Mouse (Mus musculus): ENCODE results near the gene Dclk1. TPM values are rescaled to one million over a fixed set of nuclear protein-coding genes. Genes with fewer than 3 reads are reported as not detected.

Gene Dclk1
- polyA plus RNA-seq, 1 experiment from 2014 or later: 30.2 TPM

DNA sequence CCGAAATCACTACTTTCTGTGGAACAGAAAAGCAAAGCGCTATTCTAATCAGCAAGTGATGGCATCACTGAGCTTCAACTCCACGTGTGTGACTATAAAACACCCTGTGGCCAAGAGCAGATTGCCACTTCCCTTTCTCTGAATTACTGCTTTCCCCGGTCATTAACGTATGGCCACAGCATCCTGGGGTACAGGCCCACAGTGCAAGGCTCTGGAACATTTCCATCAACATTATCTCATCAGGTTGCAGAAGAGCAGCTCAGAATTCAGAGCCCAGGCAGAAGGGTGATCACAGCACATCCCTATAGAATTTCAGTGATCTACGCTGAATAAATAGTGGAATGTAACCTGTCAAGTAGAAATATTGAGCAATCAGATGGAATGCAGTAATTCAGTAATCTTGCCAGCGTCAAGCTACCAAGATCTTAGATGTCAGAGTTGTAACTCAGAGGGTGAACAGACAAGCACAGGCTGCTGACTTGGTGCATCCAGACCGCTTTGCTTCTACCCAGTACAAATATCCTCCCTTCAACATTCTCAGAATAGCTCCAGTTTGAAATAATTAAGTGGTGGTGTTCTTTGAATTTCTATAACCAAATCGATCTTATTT is 293.5 kb downstream of the Dclk1 start:
- H3K4me1 ChIP-seq: peaks cover 94% of the 10 kb centered on the region
- no peaks in the 10 kb centered on the region for H3K27me3 ChIP-seq (ENCODE audit: low read depth, poor library complexity, severe bottlenecking)
- DNase-seq (ENCODE audit: low spot score): no peak
- 67% methylated on average over 9 of the region's 9 CpGs for WGBS
- H3K4me3 ChIP-seq: no peak overlapping the region
- no peaks in the 10 kb centered on the region for H3K36me3 ChIP-seq
- peak overlapping the region; percentile 67 for H3K27ac ChIP-seq
- no peaks in the 10 kb centered on the region for H3K9me3 ChIP-seq (replicated peaks)

DNA sequence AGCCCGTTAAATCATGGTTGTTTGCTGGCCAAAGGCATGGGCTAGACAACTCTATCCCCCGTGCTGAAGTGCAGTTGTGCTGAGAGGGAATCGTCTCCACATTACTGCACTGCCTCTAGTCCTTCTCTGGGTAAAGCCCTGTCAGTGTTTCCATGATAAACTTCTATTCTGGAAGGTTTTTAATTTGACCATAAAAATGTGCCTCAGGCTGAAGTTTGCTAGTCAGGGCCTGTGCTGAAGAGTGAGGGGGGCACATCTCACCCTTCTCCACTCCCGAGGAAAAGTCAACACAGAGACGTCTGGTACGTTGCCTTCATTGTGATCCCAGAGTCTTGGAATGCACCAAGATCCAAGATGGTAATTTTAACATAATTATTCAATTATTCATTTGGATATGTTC is 294.7 kb downstream of the Dclk1 start:
- H3K36me3 ChIP-seq: no peaks in the 10 kb centered on the region
- H3K4me1 ChIP-seq: peaks cover 86% of the 10 kb centered on the region
- WGBS: 35% methylated on average over 6 of the region's 6 CpGs
- H3K9me3 ChIP-seq (replicated peaks): no peaks in the 10 kb centered on the region
- H3K27ac ChIP-seq: peak overlapping the region; percentile 67
- no peaks in the 10 kb centered on the region for H3K27me3 ChIP-seq (ENCODE audit: low read depth, poor library complexity, severe bottlenecking)
- H3K4me3 ChIP-seq: no peak overlapping the region
- peak; percentile 34 for DNase-seq (ENCODE audit: low spot score)

DNA sequence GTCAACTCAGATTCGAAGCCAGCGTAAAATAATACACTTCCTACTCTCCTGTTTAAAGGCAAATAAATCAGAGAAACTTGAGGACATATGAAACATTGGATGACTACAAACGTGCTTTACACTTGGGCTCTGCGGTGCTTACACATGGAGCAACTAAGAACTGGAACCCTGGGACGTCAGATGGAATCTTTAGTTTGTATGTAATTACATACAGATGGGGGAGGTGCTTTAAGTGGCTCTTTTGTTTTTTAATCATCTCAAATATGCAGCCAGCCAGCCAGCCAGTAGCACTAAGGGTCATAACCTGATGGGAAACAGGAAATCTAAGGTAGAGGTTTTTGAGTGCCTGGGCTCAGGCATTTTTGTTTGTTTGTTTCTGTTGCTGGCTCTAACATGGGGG is 295.6 kb downstream of the Dclk1 start:
- H3K4me1 ChIP-seq: peaks cover 86% of the 10 kb centered on the region
- H3K4me3 ChIP-seq: peak overlapping the region; percentile 6; the same call in 1 of the 2 replicates
- 39% methylated on average over 5 of the region's 5 CpGs for WGBS
- H3K36me3 ChIP-seq: no peaks in the 10 kb centered on the region
- no peaks in the 10 kb centered on the region for H3K9me3 ChIP-seq (replicated peaks)
- peak overlapping the region; percentile 67 for H3K27ac ChIP-seq
- peak; percentile 37 for DNase-seq (ENCODE audit: low spot score)
- no peaks in the 10 kb centered on the region for H3K27me3 ChIP-seq (ENCODE audit: low read depth, poor library complexity, severe bottlenecking)

DNA sequence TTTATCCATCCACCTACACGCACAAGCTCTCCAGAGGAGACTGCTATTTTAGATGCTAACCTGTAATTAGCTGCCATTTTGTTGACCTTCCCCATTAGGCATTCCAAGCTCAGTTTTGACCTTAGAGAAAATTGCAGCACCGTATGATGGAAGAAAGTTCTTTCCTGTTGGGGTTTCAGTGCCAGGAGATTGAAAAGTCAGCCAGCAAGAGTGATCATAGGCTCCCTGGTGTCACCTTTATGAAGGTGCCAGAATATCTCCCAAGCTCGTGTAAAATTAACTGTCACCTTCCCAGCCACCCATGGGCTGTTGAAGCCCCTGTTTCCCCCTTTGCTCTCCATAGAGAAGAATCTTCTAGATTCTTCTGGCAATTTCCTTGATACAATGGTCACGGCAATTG is 297.2 kb downstream of the Dclk1 start:
- H3K27me3 ChIP-seq (ENCODE audit: low read depth, poor library complexity, severe bottlenecking): no peaks in the 10 kb centered on the region
- peaks cover 86% of the 10 kb centered on the region for H3K4me1 ChIP-seq
- peak overlapping the region; percentile 64 for H3K27ac ChIP-seq
- 65% methylated on average over 4 of the region's 4 CpGs for WGBS
- H3K9me3 ChIP-seq (replicated peaks): no peaks in the 10 kb centered on the region
- H3K4me3 ChIP-seq: no peak overlapping the region
- no peaks in the 10 kb centered on the region for H3K36me3 ChIP-seq
- no peak for DNase-seq (ENCODE audit: low spot score)

DNA sequence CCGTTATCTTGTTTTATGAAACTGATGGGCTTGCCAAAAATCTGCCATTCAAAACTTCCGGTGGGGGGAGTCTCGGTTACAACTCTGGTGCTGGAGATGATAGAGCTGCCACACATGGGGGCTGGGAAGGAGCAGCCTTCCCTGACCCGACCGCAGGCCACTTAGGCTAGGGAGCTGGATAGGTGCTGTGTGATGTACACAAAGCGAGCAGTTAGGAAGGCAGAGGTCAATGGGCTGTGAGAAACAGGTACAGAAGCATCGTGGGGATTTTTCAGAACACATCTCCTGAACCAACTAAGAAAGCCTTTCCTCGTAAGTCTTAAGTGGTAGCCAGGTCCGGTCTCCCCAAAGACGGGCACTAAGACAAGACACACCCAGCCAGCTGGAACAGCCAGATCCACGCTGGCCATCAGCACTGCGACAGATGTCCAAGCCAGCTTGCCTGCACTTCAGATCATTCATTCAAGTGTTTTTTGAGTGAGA is 297.7 kb downstream of the Dclk1 start:
- Histone ChIP-seq H3K36me3 (no peaks in the 10 kb centered on the region), H3K27me3 (ENCODE audit: low read depth, poor library complexity, severe bottlenecking) (no peaks in the 10 kb centered on the region), H3K4me1 (peaks cover 86% of the 10 kb centered on the region), H3K27ac (peak overlapping the region; percentile 64), H3K9me3 (replicated peaks) (no peaks in the 10 kb centered on the region), H3K4me3 (no peak overlapping the region)
- DNase-seq (ENCODE audit: low spot score): peak; percentile 33
- 84% methylated on average over 12 of the region's 12 CpGs for WGBS

DNA sequence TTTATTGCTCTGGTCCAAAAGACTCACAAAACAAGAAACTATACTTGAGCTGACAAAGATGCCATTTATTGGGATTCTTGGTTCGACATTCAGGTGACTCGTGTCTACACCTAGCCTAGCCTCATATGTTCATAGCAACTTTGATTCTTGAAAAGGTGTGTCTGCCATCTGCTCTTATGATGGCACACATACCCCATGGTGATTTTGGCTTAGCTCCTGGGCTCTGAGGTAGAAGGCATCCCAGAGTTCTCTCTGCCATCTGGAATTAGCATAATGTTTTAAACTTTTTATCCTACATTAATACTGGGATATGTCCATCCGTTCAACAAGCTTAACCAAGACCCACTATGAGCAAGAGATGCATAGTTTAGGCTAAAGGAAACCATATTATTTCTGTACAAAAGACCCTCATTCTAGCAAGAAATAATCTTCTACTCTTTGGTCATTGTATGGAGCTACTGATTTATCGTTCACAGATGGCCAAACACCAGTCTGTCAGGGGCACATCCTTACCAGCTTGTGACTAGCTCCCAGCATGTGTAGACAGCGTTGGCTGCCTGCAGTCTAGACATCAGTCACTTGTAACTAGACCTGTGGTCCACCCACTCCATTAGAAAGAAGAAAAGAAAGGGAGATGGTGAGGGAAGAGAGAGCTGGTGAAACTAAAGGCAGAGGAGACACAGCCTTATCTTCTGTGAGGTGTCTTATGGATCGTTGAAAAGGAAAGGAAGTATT is 298.4 kb downstream of the Dclk1 start:
- H3K4me1 ChIP-seq: peaks cover 86% of the 10 kb centered on the region

DNA sequence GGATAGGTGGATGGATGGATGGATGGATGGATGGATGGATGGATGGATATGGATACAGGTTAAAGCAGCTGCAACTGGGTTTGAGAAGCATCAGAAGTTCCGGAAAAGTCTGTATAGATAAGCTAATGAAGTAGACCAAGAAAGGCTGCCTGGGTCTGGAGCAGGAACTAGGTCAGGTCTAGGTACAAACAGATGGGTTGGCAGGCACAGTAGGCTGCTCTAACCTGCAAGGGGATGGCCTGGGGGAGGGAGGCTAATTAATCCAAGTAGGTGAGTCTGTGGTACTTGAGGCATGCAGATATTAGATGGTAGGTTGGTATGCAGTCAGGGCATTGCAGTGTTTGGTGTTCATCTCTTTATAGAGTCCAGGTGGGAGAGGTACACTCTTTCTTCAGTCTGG is 299.6 kb downstream of the Dclk1 start:
- Histone ChIP-seq H3K36me3 (no peaks in the 10 kb centered on the region), H3K27ac (peak overlapping the region; percentile 80), H3K4me1 (peaks cover 84% of the 10 kb centered on the region), H3K27me3 (ENCODE audit: low read depth, poor library complexity, severe bottlenecking) (no peaks in the 10 kb centered on the region), H3K9me3 (replicated peaks) (no peaks in the 10 kb centered on the region), H3K4me3 (no peak overlapping the region)
- DNase-seq (ENCODE audit: low spot score): no peak
- 94% methylated on average over 1 of the region's 1 CpGs for WGBS

More for the DNA sequence above, 298.4 kb downstream of the Dclk1 start:
- H3K4me3 ChIP-seq: no peak overlapping the region
- H3K9me3 ChIP-seq (replicated peaks): no peaks in the 10 kb centered on the region
- no peaks in the 10 kb centered on the region for H3K27me3 ChIP-seq (ENCODE audit: low read depth, poor library complexity, severe bottlenecking)
- WGBS: 87% methylated on average over 6 of the region's 6 CpGs
- H3K36me3 ChIP-seq: no peaks in the 10 kb centered on the region
- DNase-seq (ENCODE audit: low spot score): peak; percentile 29
- H3K27ac ChIP-seq: no peak overlapping the region

DNA sequence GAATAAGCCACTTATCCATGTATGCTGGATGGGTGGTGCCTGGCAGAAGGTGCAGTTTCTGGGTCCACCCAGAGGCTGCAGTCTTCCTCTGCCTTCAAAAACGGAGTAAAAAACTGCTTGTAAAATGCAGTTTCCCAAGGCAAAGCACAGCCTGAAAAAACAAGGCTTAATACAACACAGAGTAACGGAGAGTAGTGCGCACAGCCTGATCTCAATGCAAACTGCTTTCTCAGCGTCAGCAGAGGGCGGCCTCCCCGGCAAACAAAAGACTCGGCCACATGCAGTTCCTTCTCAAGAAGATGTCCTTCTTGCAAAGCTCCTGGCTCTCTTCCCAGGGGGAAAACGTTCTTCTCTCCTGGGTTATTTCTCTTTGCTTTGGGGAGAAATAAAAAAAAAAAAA is 300.1 kb downstream of the Dclk1 start:
- H3K4me3 ChIP-seq: no peak overlapping the region; the same call in 1 of the 2 replicates
- no peaks in the 10 kb centered on the region for H3K9me3 ChIP-seq (replicated peaks)
- H3K36me3 ChIP-seq: no peaks in the 10 kb centered on the region
- no peaks in the 10 kb centered on the region for H3K27me3 ChIP-seq (ENCODE audit: low read depth, poor library complexity, severe bottlenecking)
- peak overlapping the region; percentile 80 for H3K27ac ChIP-seq
- no peak for DNase-seq (ENCODE audit: low spot score)
- 27% methylated on average over 8 of the region's 8 CpGs for WGBS
- peaks cover 83% of the 10 kb centered on the region for H3K4me1 ChIP-seq

DNA sequence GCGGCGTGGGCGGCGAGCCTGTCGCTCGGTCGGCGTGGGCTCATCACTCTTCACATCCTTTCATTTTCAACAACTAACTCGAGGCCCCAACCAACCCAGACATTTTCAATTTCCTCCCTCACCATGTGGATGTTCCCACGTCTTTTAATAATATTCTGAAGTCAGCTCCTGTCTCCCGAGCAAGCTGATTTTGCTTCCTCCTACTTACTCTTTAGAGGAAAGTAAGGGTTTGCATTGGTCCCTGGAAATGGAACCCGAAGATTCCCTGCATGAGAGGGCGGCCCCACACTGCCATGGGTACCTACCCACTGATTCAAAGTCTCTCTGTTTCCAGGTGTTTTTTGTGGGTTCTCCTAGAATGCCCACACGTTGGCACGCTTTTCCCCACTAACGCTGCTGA is 300.8 kb downstream of the Dclk1 start:
- H3K36me3 ChIP-seq: no peaks in the 10 kb centered on the region
- H3K4me3 ChIP-seq: peak overlapping the region; percentile 17; the same call in 1 of the 2 replicates
- H3K27me3 ChIP-seq (ENCODE audit: low read depth, poor library complexity, severe bottlenecking): no peaks in the 10 kb centered on the region

DNA sequence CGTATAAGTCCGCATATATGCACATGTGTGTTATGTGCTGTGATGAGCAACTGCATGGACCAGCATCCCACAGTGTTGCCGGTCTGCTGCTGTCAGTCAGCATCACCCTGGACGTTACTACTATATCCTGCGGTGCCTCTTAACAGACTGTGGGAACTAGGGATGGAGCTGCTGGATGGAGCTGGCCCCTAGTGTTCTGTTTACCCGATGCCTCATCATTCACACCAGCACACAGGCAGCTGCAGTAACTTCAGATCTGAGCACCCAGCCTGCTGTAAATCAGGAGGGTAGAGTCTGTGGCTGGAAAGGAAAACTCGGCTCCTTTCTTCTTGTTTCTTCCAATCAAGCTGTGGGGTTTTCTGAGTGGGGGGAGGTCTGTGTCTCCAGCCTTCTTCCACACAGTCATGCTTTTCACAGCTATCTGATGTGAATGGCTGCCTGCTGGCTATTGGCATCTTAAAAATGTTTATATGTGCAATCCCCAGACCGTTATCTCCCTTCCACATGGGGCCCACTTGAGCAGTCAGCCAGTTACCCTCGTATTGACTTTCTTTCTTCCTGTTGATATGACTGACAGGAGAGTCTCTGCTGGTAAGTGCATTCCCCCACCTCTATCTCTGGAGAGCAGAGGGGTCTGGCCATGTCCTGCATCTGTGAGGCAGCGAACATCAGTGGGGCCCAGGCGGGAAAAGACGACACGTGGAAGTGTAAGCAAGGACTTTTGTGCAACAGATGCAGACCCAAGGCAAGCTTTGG is 301.9 kb downstream of the Dclk1 start:
- H3K36me3 ChIP-seq: no peaks in the 10 kb centered on the region
- 39% methylated on average over 13 of the region's 13 CpGs for whole genome bisulfite sequencing
- H3K4me1 ChIP-seq: peaks cover 65% of the 10 kb centered on the region
- H3K27me3 ChIP-seq (ENCODE audit: low read depth, poor library complexity, severe bottlenecking): no peaks in the 10 kb centered on the region
- H3K9me3 ChIP-seq (replicated peaks): no peaks in the 10 kb centered on the region
- H3K27ac ChIP-seq: peak overlapping the region; percentile 65
- DNase-seq (ENCODE audit: low spot score): no peak
- H3K4me3 ChIP-seq: no peak overlapping the region

More for the DNA sequence above, 300.8 kb downstream of the Dclk1 start:
- Histone ChIP-seq H3K9me3 (replicated peaks) (no peaks in the 10 kb centered on the region), H3K4me1 (peaks cover 76% of the 10 kb centered on the region), H3K27ac (peak overlapping the region; percentile 80)
- DNase-seq (ENCODE audit: low spot score): no peak
- 69% methylated on average over 16 of the region's 16 CpGs for WGBS

DNA sequence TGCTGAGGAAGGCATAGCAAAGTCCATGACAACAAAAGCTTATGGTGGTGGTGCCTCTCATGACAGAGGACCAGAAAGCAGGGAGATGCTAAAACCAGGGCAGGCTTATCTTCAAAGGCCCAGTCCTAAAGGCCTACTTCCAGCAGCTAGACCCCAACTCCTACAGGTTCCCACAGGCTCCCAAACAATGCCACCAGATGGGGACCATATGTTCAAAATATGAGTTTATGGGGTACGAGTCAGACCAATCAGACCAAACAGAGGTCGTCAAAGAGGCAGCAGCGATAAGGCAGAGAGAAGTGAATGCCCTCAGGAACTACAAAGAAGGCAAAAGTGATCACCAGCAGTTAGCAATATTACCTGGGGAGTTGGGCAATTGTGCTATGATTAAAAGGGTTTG is 303.1 kb downstream of the Dclk1 start:
- no peaks in the 10 kb centered on the region for H3K27me3 ChIP-seq (ENCODE audit: low read depth, poor library complexity, severe bottlenecking)
- no peak for DNase-seq (ENCODE audit: low spot score)
- H3K27ac ChIP-seq: peak overlapping the region; percentile 78
- H3K4me3 ChIP-seq: no peak overlapping the region
- peaks cover 61% of the 10 kb centered on the region for H3K4me1 ChIP-seq
- H3K36me3 ChIP-seq: no peaks in the 10 kb centered on the region
- H3K9me3 ChIP-seq (replicated peaks): no peaks in the 10 kb centered on the region
- 23% methylated on average over 3 of the region's 3 CpGs for WGBS

DNA sequence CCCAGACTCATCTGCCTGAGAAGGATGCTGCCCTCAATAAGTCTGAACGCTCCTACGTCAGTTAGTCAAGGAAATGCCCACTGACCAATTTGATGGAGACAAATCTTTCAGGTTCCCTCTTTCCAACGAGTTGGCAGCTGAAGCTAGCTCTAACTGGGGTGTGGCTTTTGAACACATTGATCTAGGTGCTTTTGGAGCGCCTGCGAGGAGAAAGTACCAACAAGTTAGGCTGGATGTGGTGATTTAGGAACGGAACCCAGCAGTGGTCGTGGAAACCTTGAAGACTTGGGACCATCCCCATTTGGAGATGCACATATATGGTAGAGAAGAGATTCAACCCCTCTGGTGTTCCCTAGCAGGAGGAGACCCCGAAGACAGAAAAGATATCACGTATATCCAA is 303.8 kb downstream of the Dclk1 start:
- WGBS: 91% methylated on average over 9 of the region's 9 CpGs
- Histone ChIP-seq H3K4me1 (peaks cover 67% of the 10 kb centered on the region), H3K27me3 (ENCODE audit: low read depth, poor library complexity, severe bottlenecking) (no peaks in the 10 kb centered on the region), H3K4me3 (no peak overlapping the region), H3K27ac (peak overlapping the region; percentile 78; the same call in 1 of the 2 replicates), H3K9me3 (replicated peaks) (no peaks in the 10 kb centered on the region), H3K36me3 (no peaks in the 10 kb centered on the region)
- no peak for DNase-seq (ENCODE audit: low spot score)

DNA sequence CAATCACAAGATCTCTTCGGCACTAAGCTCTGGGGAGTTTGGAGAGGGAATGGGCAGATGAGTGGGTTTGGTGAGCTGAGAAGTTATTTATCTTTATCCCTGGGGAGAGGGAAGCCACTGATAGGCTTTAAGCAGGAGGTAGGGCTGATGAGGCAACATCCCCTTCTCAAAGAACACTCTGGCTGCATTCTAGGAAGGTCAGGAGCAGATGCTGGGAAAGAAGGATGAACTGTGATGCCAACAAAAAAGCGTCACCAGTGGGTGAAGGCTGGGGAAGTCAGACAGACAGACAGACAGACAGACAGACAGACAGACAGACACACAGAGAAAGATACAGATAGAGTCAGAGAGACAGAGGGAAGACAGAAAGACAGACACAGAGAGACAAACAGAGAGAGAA is 304.9 kb downstream of the Dclk1 start:
- DNase-seq (ENCODE audit: low spot score): no peak
- Histone ChIP-seq H3K9me3 (replicated peaks) (no peaks in the 10 kb centered on the region), H3K4me3 (no peak overlapping the region), H3K4me1 (peaks cover 73% of the 10 kb centered on the region), H3K36me3 (no peaks in the 10 kb centered on the region), H3K27ac (peak overlapping the region; percentile 36; the same call in 1 of the 2 replicates), H3K27me3 (ENCODE audit: low read depth, poor library complexity, severe bottlenecking) (no peaks in the 10 kb centered on the region)
- WGBS: 74% methylated on average over 2 of the region's 2 CpGs
